Mouse (Mus musculus) layer of hippocampus, adult 9-11 months (tissue): Measurements from ENCODE around the gene Cdc16.
"Not testable (repeated sequence)": the region's sequence is repeated elsewhere in the genome, so short reads cannot be mapped to it uniquely, and the experiment has no call there.

Source experiments
- DNase-seq: peaks from one replicate; pipeline ENCODE4 v3.0.0; 2022

The Cdc16 gene

GRCm38 (mm10) chr8:13756982-13757804 is at the start of gene Cdc16:
Gene Cdc16, plus strand, starts transcription at chr8:13757676.
- DNase-seq = peak; percentile 77

- DNase-seq = no peak
Measured at GRCm38 (mm10) chr8:13708514-13708913, 49.0 kb upstream of the Cdc16 start.

GRCm38 (mm10) chr8:13718980-13719379 is 38.5 kb upstream of the Cdc16 start:
- no peak for DNase-seq

- DNase-seq = no peak
Measured at GRCm38 (mm10) chr8:13725722-13726121, 31.8 kb upstream of the Cdc16 start.

GRCm38 (mm10) chr8:13727469-13728094 is 29.9 kb upstream of the Cdc16 start:
- DNase-seq = no peak

GRCm38 (mm10) chr8:13740323-13740770 is 17.1 kb upstream of the Cdc16 start:
- DNase-seq = no peak

- DNase-seq = no peak
Measured at GRCm38 (mm10) chr8:13740817-13741613, 16.5 kb upstream of the Cdc16 start.

GRCm38 (mm10) chr8:13746212-13746611 is 11.3 kb upstream of the Cdc16 start:
- not testable (repeated sequence) for DNase-seq

GRCm38 (mm10) chr8:13747626-13748025 is 9.8 kb upstream of the Cdc16 start:
- DNase-seq = no peak

DNA sequence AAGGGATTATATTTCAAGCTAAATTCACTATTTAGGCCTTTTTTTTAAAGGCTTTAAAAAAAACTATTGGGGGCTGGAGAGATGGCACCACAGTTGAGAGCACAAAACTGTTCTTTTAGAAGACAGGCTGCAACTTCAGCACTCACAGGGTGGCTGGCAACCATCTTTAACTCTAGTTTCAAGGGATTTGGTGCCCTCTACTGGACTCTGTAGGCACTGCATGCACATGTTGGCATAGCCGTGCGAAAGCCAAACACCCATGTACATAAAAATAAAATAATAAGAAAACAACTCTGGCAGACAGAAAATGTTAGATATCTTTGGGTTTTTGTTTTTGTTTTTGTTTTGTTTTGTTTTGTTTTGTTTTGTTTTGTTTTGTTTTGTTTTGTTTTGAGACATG is 3.8 kb upstream of the Cdc16 start:
- peak; percentile 29 for DNase-seq

DNA sequence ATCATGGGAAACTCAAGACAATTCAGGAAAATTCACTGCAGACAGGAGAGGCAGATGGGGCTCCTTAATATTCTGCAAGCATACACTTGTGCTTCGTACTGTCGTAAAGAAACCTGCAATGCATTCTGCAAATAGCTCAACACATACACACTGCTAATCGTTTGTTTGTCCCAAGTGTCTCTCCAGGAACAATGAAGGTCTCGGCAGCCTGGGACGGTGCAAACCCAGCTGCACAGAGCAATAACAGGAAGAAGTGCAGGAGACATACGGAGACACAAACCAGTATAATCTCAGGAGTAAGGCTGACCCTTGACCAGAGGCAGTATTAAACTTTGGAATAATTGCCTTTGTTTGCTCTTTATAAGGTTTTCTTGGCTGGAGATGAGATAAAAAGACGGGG is 996 bp upstream of the Cdc16 start:
- DNase-seq = no peak

GRCm38 (mm10) chr8:13757805-13758727 is 590 bp downstream of the Cdc16 start:
- peak; percentile 28 for DNase-seq

DNA sequence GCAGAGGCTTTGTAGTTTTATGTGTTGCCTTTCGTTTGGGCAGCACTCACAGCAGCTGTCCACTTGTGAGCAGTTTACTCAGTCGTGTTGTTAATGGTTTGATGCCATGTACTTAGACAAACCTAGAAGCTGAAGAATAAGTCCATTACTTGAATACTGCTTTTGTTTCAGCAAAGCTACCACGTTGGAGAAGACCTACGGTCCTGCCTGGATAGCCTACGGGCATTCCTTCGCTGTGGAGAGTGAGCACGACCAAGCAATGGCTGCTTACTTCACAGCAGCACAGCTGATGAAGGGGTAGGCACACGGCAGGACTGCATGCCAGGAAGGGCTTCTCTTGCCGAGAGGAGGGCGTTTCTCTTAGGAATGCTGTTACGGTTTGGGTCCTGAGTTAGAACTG is 11.7 kb downstream of the Cdc16 start:
- DNase-seq = no peak

DNA sequence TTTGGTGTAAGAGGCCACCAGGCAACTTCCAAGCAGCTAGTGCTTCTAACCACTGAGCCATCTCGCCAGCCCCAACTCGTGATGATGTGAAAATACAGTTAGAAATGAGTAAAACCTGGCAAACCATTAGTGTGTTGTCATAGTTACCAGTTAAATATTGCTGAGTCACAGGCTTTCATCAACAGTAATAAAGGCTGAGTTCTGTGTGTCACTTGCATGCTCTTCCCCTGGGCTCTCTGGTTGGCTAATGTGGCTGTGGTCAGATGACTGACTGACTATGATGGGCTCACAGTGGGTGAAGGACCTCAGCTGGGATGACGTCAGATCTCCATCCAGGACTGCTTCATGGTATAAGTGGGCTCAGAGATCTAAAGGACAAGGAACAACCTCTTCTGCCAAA is 23.1 kb downstream of the Cdc16 start:
- no peak for DNase-seq

GRCm38 (mm10) chr8:13785250-13785763 is 27.8 kb downstream of the Cdc16 start, which contains the start of gene Upf3a:
Gene Upf3a, plus strand, starts transcription at chr8:13785615.
- DNase-seq = peak; percentile 92

- peak; percentile 96 for DNase-seq
Measured at GRCm38 (mm10) chr8:13785764-13786299, 28.4 kb downstream of the Cdc16 start.

DNA sequence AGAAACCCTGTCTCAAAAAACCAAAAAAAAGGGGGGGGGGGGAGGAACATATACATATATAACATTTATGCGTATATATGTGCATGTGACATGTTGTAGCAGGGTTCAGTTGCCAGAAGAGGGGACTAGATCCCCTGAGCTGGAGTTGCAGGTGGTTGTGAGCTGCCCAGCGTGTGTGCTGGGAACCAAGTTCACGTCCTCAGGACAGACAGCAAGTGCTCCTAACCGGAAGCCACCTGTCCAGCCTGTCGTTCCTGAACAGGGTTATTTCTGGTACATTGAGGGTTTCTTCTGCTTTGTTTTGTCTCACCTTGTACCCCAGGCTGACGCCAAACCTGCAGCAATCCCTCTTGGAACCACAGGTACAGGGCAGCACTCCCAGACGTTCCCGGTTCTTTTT is 32.1 kb downstream of the Cdc16 start:
- DNase-seq = no peak

DNA sequence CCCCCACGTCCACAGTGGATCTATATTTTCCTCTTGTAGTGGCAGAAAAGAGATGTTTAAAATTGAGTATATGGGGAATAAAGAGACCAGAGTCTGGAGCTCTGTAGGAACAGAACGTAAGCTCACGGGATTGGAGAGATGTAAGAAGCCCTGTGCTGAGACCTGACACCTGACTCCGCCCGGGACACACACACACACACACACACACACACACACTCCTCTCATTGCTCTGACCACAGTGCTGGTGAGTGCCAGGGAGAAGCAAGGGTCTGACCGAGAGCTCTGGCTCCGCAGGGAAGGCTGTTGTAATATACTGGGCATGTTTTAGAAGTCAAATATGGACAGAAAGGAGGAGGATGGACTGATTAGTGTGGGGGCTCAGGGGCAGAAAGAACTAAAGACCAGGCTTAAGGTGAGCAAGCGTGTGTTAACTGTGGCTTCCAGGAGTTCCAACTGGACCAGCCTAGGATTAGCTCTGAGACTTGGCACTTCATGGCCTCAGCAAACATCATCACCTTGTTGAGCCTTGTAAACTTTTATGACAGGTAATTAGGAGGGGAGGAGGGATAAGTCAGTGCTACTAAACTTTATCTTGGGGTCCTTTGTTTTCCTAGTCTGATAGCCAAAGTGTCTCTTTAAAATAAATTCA is 35.7 kb downstream of the Cdc16 start:
- DNase-seq = no peak

DNA sequence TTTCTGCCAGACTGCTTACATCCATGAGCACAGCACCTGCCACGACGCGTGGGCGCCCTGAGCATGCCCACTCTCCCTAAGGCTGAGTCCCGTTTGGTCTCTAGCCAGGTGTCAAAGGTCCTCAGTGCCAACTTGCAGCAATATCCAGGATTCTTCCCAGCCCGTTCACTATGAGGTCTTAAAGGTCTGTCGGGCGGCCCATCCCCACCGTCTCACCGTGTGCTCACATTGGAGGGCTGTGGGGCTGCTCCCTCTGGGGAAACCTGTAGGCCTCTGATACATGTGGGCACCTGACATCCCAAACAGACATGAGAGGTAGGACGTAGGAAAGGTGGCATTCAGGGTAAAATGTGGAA is 36.2 kb downstream of the Cdc16 start:
- no peak for DNase-seq

- DNase-seq = no peak
Measured at GRCm38 (mm10) chr8:13797676-13798075, 40.2 kb downstream of the Cdc16 start.

DNA sequence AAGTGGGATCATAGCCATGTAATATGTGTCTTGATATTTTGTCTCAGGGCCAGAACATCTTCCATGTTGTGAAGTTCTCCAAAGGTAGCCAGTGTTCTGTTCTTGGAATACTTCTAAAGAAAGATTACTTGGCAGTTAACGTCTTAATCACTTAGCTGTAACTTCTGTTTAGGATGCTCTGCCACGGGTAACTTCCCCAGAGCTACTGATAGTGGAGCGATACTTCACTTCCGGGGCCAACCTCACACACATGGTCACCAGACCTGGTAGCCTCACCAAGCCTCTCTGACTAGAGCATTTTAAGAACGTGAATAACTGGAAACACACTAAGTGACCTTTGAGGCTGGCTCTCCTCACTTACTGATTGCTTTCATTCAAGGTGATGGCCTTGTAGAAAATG is 42.1 kb downstream of the Cdc16 start:
- DNase-seq = no peak
